Mouse (Mus musculus) embryonic facial prominence, embryonic 15.5 days (tissue): ENCODE data around the gene Pacrg. TPM values are rescaled to one million over a fixed set of nuclear protein-coding genes. Genes with fewer than 3 reads are reported as not detected.

Experiments
- ATAC-seq: fragments of 200-750 bp; cut with Nextera tagmentation; 2 replicates; pipeline ENCODE4 v1.8.0; 2017; ENCODE audit warnings: low read depth, moderate TSS enrichment; ENCODE audit not compliant: insufficient number of reproducible peaks, low FRiP score, low TSS enrichment
- H3K27ac ChIP-seq: fragments of 300-500 bp; sonication (generic); replicated peaks from 2 replicates; pipeline ENCODE4 v1.5.1; 2015; ENCODE audit warnings: mild to moderate bottlenecking, inconsistent platforms
- H3K27me3 ChIP-seq: fragments of 300-500 bp; sonication (generic); 2 replicates; pipeline ENCODE4 v1.6.1; 2015; ENCODE audit warnings: inconsistent platforms
- H3K36me3 ChIP-seq: fragments of 300-500 bp; sonication (generic); 2 replicates; pipeline ENCODE4 v1.6.1; 2015; ENCODE audit warnings: mild to moderate bottlenecking, inconsistent platforms
- H3K4me1 ChIP-seq: fragments of 300-500 bp; sonication (generic); 2 replicates; pipeline ENCODE4 v1.6.1; 2015; ENCODE audit warnings: inconsistent platforms
- H3K4me2 ChIP-seq: fragments of 300-500 bp; sonication (generic); replicated peaks from 2 replicates; pipeline ENCODE4 v1.6.1; 2015; ENCODE audit warnings: mild to moderate bottlenecking, inconsistent platforms
- H3K4me3 ChIP-seq: fragments of 300-500 bp; sonication (generic); replicated peaks from 2 replicates; pipeline ENCODE4 v1.5.1; 2015; ENCODE audit warnings: mild to moderate bottlenecking, inconsistent platforms
- H3K9ac ChIP-seq: fragments of 300-500 bp; sonication (generic); 2 replicates; pipeline ENCODE4 v1.6.1; 2015; ENCODE audit warnings: inconsistent platforms
- H3K9me3 ChIP-seq: fragments of 300-500 bp; sonication (generic); replicated peaks from 2 replicates; pipeline ENCODE4 v1.6.1; 2016; ENCODE audit warnings: inconsistent platforms
- WGBS: fragments of 180-500 bp; shearing (Covaris S2); methylation state at CpG from one replicate; pipeline ENCODE4 v1.1.7; 2015; 5-methylcytosine and 5-hydroxymethylcytosine counted together
- polyA plus RNA-seq: library from polyadenylated mRNA; unstranded; fragments of >200 nt; fragmentation: Nextera tagmentation; extraction: Ambion mirVana; gene quantifications from 2 replicates; pipeline ENCODE4 v1.2.1, GENCODE M21; 2015

The Pacrg gene
- polyA plus RNA-seq, 1 experiment from 2014 or later: 5.4 TPM

DNA sequence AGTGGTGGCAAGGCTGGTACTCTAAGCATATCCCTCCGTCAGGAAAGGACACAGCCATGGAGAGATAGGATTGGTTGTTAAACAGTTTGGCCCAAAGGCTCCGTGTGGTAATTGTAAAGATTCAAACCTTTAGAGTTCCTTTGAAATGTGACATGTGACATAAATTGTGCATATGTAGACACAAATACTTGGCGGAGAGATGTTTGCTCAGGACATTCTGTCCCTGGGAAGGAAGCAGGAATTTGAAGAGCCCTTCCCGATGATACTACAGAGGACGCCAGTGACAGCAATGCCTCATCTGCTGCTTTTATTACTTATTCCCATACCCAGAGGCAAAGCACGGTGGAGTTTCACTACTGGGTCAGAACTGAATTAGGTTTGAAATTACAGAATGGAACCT is 374.6 kb downstream of the Pacrg start:
- H3K36me3 ChIP-seq: no peaks in the 10 kb centered on the region
- no peak overlapping the region for H3K4me3 ChIP-seq
- H3K9ac ChIP-seq: no peak overlapping the region
- H3K27me3 ChIP-seq: no peaks in the 10 kb centered on the region
- no peak overlapping the region for H3K27ac ChIP-seq
- no peaks in the 10 kb centered on the region for H3K9me3 ChIP-seq
- WGBS: 74% methylated on average over 6 of the region's 6 CpGs
- ATAC-seq: no peak
- H3K4me2 ChIP-seq: no peak overlapping the region
- no peaks in the 10 kb centered on the region for H3K4me1 ChIP-seq

DNA sequence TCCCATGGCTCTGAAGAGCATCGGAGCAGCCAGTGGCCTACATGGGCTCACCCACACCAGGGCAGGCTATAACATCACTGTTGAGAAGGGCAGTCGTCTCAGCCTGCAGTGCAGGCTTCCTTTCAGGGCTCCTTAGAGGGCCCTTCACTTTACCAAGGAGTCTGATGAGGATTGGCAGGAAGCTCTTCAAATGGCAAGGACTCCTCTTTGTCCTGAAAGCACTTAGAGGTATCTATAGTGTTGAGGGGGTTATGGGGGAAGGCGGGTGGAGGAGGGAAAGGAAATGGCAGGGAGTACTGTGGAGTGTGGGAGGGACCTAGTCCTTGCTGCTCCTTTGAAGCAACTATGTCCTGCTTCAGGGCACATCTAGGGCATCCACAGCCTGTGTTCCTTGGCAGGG is 375.4 kb downstream of the Pacrg start:
- Histone ChIP-seq H3K27me3 (no peaks in the 10 kb centered on the region), H3K27ac (no peak overlapping the region), H3K9me3 (no peaks in the 10 kb centered on the region), H3K4me2 (no peak overlapping the region), H3K4me3 (no peak overlapping the region), H3K9ac (no peak overlapping the region), H3K4me1 (no peaks in the 10 kb centered on the region), H3K36me3 (no peaks in the 10 kb centered on the region)
- ATAC-seq: no peak
- 71% methylated on average over 3 of the region's 3 CpGs for WGBS

DNA sequence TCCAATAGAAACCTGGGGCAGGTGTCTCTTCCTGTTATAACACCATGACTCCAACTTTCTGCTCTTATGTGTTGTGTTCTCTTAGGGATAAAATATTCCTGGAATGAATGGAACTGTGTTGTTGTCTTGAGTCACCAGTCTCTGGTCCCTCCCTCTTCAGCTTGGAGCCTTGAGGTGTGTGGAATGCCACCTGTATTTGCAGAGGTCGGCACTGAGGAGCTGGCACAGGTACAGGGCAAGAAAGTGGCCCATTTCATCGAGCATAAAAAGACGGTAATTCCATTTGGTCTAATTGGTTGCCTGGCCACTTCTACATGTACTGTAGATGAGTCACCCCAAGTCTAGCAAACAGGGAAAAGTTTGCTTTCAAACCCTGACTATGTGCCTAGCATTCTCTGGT is 376.5 kb downstream of the Pacrg start:
- Histone ChIP-seq H3K9ac (no peak overlapping the region), H3K27me3 (no peaks in the 10 kb centered on the region), H3K4me1 (no peaks in the 10 kb centered on the region), H3K4me3 (no peak overlapping the region), H3K9me3 (no peaks in the 10 kb centered on the region), H3K36me3 (no peaks in the 10 kb centered on the region), H3K27ac (no peak overlapping the region), H3K4me2 (no peak overlapping the region)
- ATAC-seq: no peak
- WGBS: 84% methylated on average over 3 of the region's 3 CpGs

DNA sequence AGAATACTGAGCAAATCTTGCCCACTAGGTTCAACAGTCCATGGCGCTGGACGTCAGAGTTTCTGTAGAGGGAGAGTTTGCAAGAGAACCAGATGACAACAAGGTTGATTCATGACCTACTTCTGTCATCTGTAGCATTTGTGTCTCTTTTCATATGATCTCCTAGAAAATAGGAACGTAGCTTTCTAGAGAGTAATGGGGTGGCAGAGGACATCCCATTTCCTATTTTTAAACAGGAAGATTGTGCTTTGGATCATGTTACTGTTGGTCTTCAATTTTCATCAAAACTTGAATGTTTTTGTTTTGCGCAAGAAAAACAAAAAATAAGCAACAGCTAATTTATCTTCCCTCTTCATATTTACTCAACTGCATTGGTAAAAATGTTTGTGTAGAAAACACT is 379.2 kb downstream of the Pacrg start:
- H3K9me3 ChIP-seq: no peaks in the 10 kb centered on the region
- no peak overlapping the region for H3K27ac ChIP-seq
- H3K9ac ChIP-seq: no peak overlapping the region
- ATAC-seq: no peak
- H3K4me2 ChIP-seq: no peak overlapping the region
- H3K36me3 ChIP-seq: no peaks in the 10 kb centered on the region
- 90% methylated on average over 4 of the region's 4 CpGs for WGBS
- no peak overlapping the region for H3K4me3 ChIP-seq
- H3K27me3 ChIP-seq: no peaks in the 10 kb centered on the region
- H3K4me1 ChIP-seq: no peaks in the 10 kb centered on the region

DNA sequence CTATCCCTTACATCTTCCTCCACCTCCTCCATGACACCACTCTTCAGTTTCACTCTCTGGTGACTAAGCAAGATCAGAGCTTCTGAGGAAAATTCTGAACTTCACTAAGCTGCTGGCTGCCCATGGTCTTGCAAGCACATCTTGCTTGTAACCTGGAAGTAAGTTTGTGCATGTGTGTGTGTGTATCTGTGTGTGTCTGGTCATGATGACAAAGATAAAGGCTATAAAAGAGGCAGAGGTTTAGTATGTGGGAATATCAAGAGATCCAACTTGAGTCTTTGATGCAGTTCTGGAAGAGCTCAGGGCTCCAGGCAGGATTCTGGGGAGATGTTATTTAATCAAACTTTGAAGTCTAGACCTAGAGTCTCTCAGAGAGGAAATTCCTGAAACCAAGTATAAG is 381.4 kb downstream of the Pacrg start:
- Histone ChIP-seq H3K36me3 (no peaks in the 10 kb centered on the region), H3K27ac (no peak overlapping the region), H3K4me3 (no peak overlapping the region), H3K9me3 (no peaks in the 10 kb centered on the region), H3K4me2 (no peak overlapping the region), H3K27me3 (no peaks in the 10 kb centered on the region), H3K9ac (no peak overlapping the region), H3K4me1 (no peaks in the 10 kb centered on the region)
- no peak for ATAC-seq

DNA sequence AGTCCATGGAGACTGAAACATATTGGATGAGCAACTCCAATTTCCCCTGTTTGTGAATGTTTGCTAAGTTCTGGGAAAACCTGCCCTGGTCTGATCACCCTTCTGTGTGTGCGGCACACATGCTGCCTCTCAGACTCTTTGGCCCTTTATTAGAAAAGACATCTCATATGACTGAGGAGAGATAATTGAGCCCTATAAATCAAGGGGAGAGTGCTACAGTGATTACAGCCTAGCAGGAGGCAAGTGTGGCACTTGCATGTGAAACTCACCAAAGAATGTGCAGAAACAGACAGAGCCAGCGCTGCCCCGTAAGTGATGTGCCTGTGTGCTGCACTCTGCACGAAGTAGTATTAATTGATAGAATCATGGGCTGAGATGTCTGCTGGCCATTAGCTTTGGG is 383.7 kb downstream of the Pacrg start:
- Histone ChIP-seq H3K4me2 (no peak overlapping the region), H3K27me3 (no peaks in the 10 kb centered on the region), H3K9me3 (no peaks in the 10 kb centered on the region), H3K4me1 (no peaks in the 10 kb centered on the region), H3K9ac (no peak overlapping the region), H3K27ac (no peak overlapping the region), H3K4me3 (no peak overlapping the region), H3K36me3 (no peaks in the 10 kb centered on the region)
- WGBS: 57% methylated on average over 4 of the region's 4 CpGs
- no peak for ATAC-seq

DNA sequence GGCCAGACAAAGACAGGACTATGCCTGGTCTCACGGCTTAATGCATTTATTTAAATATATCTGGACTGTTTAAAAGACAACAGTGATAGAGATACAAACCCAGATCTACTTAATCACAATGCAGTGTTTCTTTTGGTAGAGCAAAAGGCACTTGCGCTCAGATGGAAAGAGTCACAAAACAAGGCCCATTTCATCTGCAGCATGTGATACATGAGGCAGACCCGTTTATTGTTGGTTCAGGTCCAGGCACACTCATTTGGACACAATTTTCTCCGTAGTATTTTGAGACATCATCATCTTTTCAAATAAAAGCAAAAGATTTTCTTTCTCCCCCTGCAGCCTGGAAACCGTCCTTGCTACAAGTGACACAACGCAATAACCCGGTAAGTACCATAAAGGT is 384.1 kb downstream of the Pacrg start:
- H3K4me1 ChIP-seq: no peaks in the 10 kb centered on the region
- no peaks in the 10 kb centered on the region for H3K27me3 ChIP-seq
- H3K9ac ChIP-seq: no peak overlapping the region
- ATAC-seq: no peak
- 74% methylated on average over 7 of the region's 7 CpGs for WGBS
- H3K27ac ChIP-seq: no peak overlapping the region
- H3K4me3 ChIP-seq: no peak overlapping the region
- no peaks in the 10 kb centered on the region for H3K9me3 ChIP-seq
- H3K4me2 ChIP-seq: no peak overlapping the region
- H3K36me3 ChIP-seq: no peaks in the 10 kb centered on the region

DNA sequence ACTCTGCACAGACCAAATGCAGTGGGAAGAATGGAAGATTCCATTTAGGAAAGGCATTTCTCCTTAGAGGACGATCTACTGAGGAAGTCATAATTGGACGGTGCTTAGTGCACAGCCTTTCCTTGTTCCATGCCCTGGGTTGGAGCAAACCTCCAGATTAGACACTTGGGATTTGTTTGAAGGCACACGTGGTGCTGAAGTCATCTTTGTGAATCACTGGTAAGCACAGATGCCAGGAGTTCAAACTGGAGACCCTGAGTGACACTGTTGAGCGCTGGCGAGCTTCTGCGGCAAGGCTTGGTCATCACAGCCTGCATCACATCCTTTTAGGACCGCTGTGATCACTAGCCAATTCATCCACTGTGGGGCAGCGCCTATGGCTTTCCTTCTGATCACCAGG is 385.7 kb downstream of the Pacrg start:
- Histone ChIP-seq H3K27me3 (no peaks in the 10 kb centered on the region), H3K4me3 (no peak overlapping the region), H3K4me1 (0 out of 2 replicates have a peak, but pooled peaks cover 4% of the 10 kb centered on the region), H3K9ac (no peak overlapping the region), H3K27ac (no peak overlapping the region), H3K36me3 (no peaks in the 10 kb centered on the region), H3K9me3 (no peaks in the 10 kb centered on the region), H3K4me2 (no peak overlapping the region)
- ATAC-seq: no peak
- 83% methylated on average over 8 of the region's 8 CpGs for WGBS

DNA sequence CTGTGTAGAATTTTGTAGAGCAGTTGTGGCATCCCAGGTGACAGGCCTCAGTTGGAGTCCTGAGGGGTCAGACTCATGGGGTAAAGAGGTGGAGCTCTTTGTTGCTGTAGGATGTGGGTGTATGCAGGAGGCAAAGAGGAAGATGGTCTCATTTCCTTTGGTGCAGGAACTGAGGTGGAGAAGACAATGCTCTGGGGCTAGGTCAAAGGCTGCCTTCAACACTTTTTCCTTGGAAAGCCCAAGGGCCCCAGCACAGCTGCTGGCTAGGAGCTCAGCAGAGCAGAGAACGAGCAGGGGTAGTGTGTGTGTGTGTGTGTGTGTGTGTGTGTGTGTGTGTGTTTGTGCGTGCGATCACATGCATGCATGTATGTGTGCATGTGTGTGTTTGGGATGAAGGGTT is 387.3 kb downstream of the Pacrg start:
- ATAC-seq: no peak
- no peak overlapping the region for H3K4me2 ChIP-seq
- no peak overlapping the region for H3K27ac ChIP-seq
- WGBS: 92% methylated on average over 3 of the region's 3 CpGs
- no peaks in the 10 kb centered on the region for H3K9me3 ChIP-seq
- no peak overlapping the region for H3K9ac ChIP-seq
- no peaks in the 10 kb centered on the region for H3K36me3 ChIP-seq
- H3K27me3 ChIP-seq: no peaks in the 10 kb centered on the region
- H3K4me3 ChIP-seq: no peak overlapping the region
- 0 out of 2 replicates have a peak, but pooled peaks cover 4% of the 10 kb centered on the region for H3K4me1 ChIP-seq

DNA sequence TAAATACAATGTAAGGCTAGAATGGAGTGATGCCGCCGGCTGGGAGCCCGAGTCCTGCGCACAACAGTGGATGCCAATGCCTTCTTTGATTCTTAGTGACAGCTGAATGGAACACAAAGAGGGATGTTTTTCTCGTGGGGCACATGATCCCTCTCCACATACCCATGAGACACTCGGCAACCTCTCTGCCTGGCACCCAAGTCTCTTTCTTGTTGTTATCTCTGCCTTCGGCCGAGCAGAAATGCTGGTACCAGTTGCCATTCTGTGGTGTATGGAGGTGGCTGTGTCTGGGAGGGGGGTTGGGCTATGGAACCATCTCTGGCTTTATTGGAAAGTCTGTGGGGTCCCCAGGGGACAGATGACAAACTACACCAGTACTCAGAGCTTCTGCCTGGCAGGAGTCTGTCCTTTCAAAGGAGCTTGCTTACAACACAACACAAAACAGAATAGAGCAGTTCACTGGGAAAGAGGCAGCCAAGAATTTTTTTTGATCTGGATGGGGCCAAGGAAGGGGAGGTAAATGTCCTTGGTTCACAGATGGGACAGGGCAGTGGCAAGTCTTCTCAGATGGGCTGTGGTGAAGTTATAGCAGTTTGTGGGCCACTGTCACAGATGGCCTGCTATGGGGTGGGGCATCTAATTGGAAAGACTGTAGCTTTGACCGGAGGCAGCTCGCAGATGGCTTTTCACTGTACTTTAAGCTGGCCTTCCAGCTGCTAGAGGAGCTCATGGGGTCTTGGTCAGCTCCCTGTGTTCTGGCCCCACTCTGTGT is 388.6 kb downstream of the Pacrg start:
- Histone ChIP-seq H3K4me3 (no peak overlapping the region), H3K9ac (no peak overlapping the region), H3K4me1 (0 out of 2 replicates have a peak, but pooled peaks cover 4% of the 10 kb centered on the region), H3K4me2 (no peak overlapping the region), H3K9me3 (no peaks in the 10 kb centered on the region), H3K36me3 (no peaks in the 10 kb centered on the region), H3K27ac (no peak overlapping the region), H3K27me3 (no peaks in the 10 kb centered on the region)
- ATAC-seq: no peak
- 79% methylated on average over 10 of the region's 10 CpGs for WGBS

DNA sequence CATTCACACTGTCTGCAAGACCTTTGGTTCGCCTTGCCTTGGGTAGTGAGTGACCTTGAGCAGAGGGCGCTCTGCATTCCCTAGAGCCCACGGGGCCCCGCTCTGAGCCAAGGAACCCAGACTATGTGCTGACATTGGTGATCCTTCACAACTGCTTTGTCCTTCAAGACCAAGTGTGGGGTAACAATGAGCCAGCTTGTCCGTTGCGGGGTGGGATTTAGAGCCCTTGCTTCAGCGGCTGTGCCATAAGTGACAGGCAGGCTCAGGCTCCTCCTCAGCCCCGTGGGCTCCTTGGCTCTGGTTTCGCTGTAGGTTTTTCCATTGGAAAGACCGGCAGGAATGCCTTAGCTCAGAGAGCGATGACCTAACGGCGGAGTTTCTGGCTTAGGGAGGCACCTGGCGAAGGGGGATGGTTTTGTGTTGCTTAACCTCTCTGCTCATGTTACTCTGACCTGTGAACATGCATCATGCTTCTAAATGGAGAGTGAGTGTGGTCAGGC is 390.3 kb downstream of the Pacrg start:
- Histone ChIP-seq H3K36me3 (no peaks in the 10 kb centered on the region), H3K9me3 (no peaks in the 10 kb centered on the region), H3K4me1 (0 out of 2 replicates have a peak, but pooled peaks cover 4% of the 10 kb centered on the region), H3K27me3 (no peaks in the 10 kb centered on the region), H3K4me2 (no peak overlapping the region), H3K4me3 (no peak overlapping the region), H3K27ac (no peak overlapping the region), H3K9ac (no peak overlapping the region)
- peak; percentile 34; the same call in 1 of the 2 replicates for ATAC-seq
- 62% methylated on average over 14 of the region's 14 CpGs for WGBS

DNA sequence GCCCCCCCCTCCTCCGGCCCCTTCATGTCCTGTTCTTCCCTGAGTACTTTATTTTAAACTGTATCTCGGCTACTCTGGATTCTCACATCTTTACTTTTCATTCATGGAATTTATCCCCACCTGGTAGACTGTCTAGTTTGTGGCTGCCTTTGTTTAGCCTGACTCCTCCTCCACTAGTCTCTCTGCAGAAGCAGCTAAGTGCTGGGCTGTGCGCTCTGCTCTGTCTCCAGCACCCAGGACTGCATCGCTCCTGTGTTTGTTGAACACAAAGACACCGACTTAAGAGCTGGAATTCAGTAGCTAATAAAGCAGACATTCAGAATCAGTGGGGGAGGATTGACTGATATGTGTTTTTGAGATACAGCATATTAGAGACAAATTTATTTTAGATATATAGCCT is 391.7 kb downstream of the Pacrg start:
- Histone ChIP-seq H3K9me3 (no peaks in the 10 kb centered on the region), H3K36me3 (no peaks in the 10 kb centered on the region), H3K9ac (no peak overlapping the region), H3K27ac (no peak overlapping the region), H3K4me1 (0 out of 2 replicates have a peak, but pooled peaks cover 4% of the 10 kb centered on the region), H3K4me2 (no peak overlapping the region), H3K27me3 (no peaks in the 10 kb centered on the region), H3K4me3 (no peak overlapping the region)
- WGBS: 62% methylated on average over 5 of the region's 5 CpGs
- ATAC-seq: no peak
